Mouse (Mus musculus) spleen, adult 2 months (tissue): ENCODE data around the gene Soga3.

Source experiments
- CTCF ChIP-seq: fragments of 200-500 bp; IDR thresholded peaks from 2 replicates; pipeline ENCODE4 v1.5.1; 2011; ENCODE audit warnings: mild to moderate bottlenecking, inconsistent platforms; ENCODE audit not compliant: insufficient read depth, insufficient read length, insufficient replicate concordance; ENCODE audit errors: extremely low read depth
- POLR2A ChIP-seq: fragments of 200-500 bp; IDR thresholded peaks from 2 replicates; pipeline ENCODE4 v1.6.1; 2011; ENCODE audit warnings: low read depth, low read length, inconsistent platforms

DNA sequence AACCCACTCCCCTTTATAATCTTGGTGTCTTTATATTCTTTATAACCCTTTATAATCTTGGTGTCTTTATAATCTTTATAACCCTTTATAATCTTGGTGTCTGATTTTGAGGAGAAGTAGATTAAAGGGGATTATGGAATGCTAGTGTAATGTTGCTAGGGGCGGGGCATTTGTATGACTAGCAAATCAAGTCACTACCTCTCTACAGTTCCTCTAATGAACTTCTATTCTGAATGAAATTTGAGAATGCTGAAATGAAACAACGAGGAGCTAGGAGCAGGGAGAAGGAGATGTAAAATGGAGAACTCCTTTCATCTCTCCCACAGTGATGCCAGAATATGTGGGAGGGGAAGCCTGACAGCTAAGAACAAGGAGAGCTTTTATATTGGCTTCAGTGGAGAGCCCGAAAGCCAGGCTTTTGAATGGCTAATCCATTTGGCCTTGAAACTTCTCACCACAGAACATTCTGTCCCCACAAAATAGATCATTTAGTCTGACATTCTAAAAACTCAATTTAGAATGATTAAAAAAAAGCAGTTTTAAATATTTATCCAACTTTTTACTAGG lies 70.0 kb downstream of the Soga3 start:
- no peak for TF ChIP-seq CTCF
- TF ChIP-seq POLR2A: no peak
